Mouse (Mus musculus) MEL (cell line): ENCODE measurements around the gene Gm13698.
"Not testable (repeated sequence)": the region's sequence is repeated elsewhere in the genome, so short reads cannot be mapped to it uniquely, and the experiment has no call there.

Experiments used
- CHD2 ChIP-seq: IDR thresholded peaks from 2 replicates; pipeline ENCODE4 v1.6.1; 2011; ENCODE audit warnings: low read length, improper control_type of control experiment
- CTCF ChIP-seq, 3 experiments: IDR thresholded peaks in 2 of 3; conservative IDR thresholded peaks in 1 of 3; 2 replicates each; pipeline ENCODE4 v1.5.1; 2011 to 2012; ENCODE audit warnings: low read length in 3 of 3, low read depth in 2 of 3, mild to moderate bottlenecking in 2 of 3, improper control_type of control experiment in 1 of 3, inconsistent platforms in 1 of 3, mixed read lengths in 1 of 3, moderate library complexity in 1 of 3; ENCODE audit not compliant: control insufficient read depth in 1 of 3, insufficient read depth in 1 of 3, poor library complexity in 1 of 3, severe bottlenecking in 1 of 3
- MXI1 ChIP-seq: IDR thresholded peaks from 2 replicates; pipeline ENCODE4 v1.6.1; 2011; ENCODE audit warnings: mild to moderate bottlenecking, low read depth, low read length, improper control_type of control experiment

DNA sequence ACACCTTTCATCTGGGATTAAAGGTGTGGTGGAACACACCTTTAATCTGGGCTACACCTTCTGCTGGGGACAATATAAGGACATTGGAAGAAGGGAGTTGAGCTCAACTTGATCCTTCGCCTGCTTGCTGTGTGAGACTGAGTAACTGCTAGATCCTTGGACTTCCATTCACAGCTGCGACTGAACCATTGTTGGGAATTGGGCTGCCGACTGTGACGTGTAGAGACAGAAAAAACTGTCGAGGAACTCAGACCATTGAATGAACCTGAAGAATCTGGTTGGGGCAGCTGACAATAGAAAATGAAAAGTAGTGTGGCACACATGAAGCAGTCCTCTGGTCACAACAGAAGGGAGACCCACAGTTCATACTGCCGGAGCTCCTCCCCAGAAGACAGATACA is at the start of gene Gm13698:
- TF ChIP-seq CTCF (IDR thresholded peaks at IDR 0.05 in 2 of 3, conservative IDR thresholded peaks at IDR 0.05 in 1 of 3; ENCODE audit: control insufficient read depth in 1 of 3, insufficient read depth in 1 of 3, low read depth in 2 of 3, low read length in 3 of 3, poor library complexity in 1 of 3, severe bottlenecking in 1 of 3); CHD2; MXI1: not testable (repeated sequence)
